Mouse (Mus musculus) CH12.LX (cell line): ENCODE data around the gene Sipa1l3. TPM values are rescaled to one million over a fixed set of nuclear protein-coding genes. Genes with fewer than 3 reads are reported as not detected.

Source experiments
- DNase-seq: peaks from one replicate; pipeline ENCODE4 v3.0.0-alpha.2; 2013; ENCODE audit errors: extremely low read depth
- H3K27ac ChIP-seq: 2 replicates; pipeline ENCODE4 v1.5.1; 2012; ENCODE audit warnings: low read depth, mild to moderate bottlenecking, control low read depth, moderate library complexity; ENCODE audit not compliant: insufficient read depth
- H3K27me3 ChIP-seq: replicated peaks from 2 replicates; pipeline ENCODE3; 2012; ENCODE audit warnings: inconsistent platforms
- H3K36me3 ChIP-seq, 2 experiments: replicated peaks in 1 of 2; 2 replicates each; pipeline versions ENCODE3 to v1.6.1; 2012; ENCODE audit warnings: inconsistent platforms in 1 of 2, low read length in 1 of 2, mild to moderate bottlenecking in 1 of 2, mixed read lengths in 1 of 2, moderate library complexity in 1 of 2; ENCODE audit not compliant: control insufficient read depth in 1 of 2, insufficient read depth in 1 of 2
- H3K4me1 ChIP-seq, 2 experiments: 2 replicates each; pipeline ENCODE4 v1.6.1; 2012; ENCODE audit warnings: inconsistent platforms in 1 of 2, moderate library complexity in 1 of 2; ENCODE audit not compliant: insufficient read depth in 2 of 2, control insufficient read depth in 1 of 2
- H3K4me2 ChIP-seq: 2 replicates; pipeline ENCODE4 v1.6.1; 2012; ENCODE audit warnings: low read depth, mild to moderate bottlenecking, control low read depth; ENCODE audit not compliant: poor library complexity, insufficient read depth, severe bottlenecking
- H3K4me3 ChIP-seq, 3 experiments: fragments of 150-350 bp in 1 of 3; sonication (generic) in 1 of 3; replicated peaks in 1 of 3; 2 replicates each; pipeline versions ENCODE3 to v1.5.1; 2011 to 2012; ENCODE audit warnings: low read depth in 2 of 3, low read length in 2 of 3, mild to moderate bottlenecking in 2 of 3, moderate library complexity in 2 of 3, control low read depth in 1 of 3, improper control_type of control experiment in 1 of 3, inconsistent platforms in 1 of 3, mixed read lengths in 1 of 3; ENCODE audit not compliant: poor library complexity in 1 of 3
- H3K79me2 ChIP-seq: replicated peaks from 2 replicates; pipeline ENCODE4 v1.6.1; 2012; ENCODE audit warnings: mild to moderate bottlenecking, moderate library complexity; ENCODE audit not compliant: control insufficient read depth, poor library complexity, insufficient read depth, severe bottlenecking; ENCODE audit errors: extremely low read depth
- H3K9ac ChIP-seq: 2 replicates; pipeline ENCODE4 v1.6.1; 2012; ENCODE audit warnings: low read depth, mild to moderate bottlenecking, control low read depth, moderate library complexity; ENCODE audit not compliant: insufficient read depth
- H3K9me3 ChIP-seq: replicated peaks from 2 replicates; pipeline ENCODE3; 2012; ENCODE audit warnings: low read length, inconsistent platforms, mixed read lengths
- BHLHE40 ChIP-seq: IDR thresholded peaks from 2 replicates; pipeline ENCODE4 v1.6.1; 2011; ENCODE audit warnings: mild to moderate bottlenecking, low read depth, low read length, improper control_type of control experiment
- CTCF ChIP-seq, 2 experiments: IDR thresholded peaks in 1 of 2; conservative IDR thresholded peaks in 1 of 2; 2 replicates each; pipeline ENCODE4 v1.5.1; 2011 to 2012; ENCODE audit warnings: low read depth in 2 of 2, low read length in 2 of 2, improper control_type of control experiment in 1 of 2, inconsistent platforms in 1 of 2, mild to moderate bottlenecking in 1 of 2, moderate library complexity in 1 of 2
- ELF1 ChIP-seq: IDR thresholded peaks from 2 replicates; pipeline ENCODE4 v1.6.1; 2014; ENCODE audit warnings: low read depth, mild to moderate bottlenecking, inconsistent platforms, low read length, improper control_type of control experiment
- GABPA ChIP-seq: IDR thresholded peaks from 2 replicates; pipeline ENCODE4 v1.6.1; 2012; ENCODE audit warnings: low read depth, low read length, improper control_type of control experiment, inconsistent platforms; ENCODE audit not compliant: insufficient replicate concordance
- KAT2A ChIP-seq: IDR thresholded peaks from 2 replicates; pipeline ENCODE4 v1.6.1; 2012; ENCODE audit warnings: low read length, improper control_type of control experiment, inconsistent platforms; ENCODE audit not compliant: insufficient replicate concordance
- MAZ ChIP-seq: IDR thresholded peaks from 2 replicates; pipeline ENCODE4 v1.6.1; 2012; ENCODE audit warnings: low read depth, mild to moderate bottlenecking, inconsistent platforms, low read length, improper control_type of control experiment, moderate library complexity
- MEF2A ChIP-seq: IDR thresholded peaks from 2 replicates; pipeline ENCODE4 v1.6.1; 2014; ENCODE audit warnings: low read depth, mild to moderate bottlenecking, inconsistent platforms, low read length, improper control_type of control experiment, borderline replicate concordance
- NELFE ChIP-seq: IDR thresholded peaks from 2 replicates; pipeline ENCODE4 v1.6.1; 2011; ENCODE audit warnings: low read depth, low read length, improper control_type of control experiment
- PAX5 ChIP-seq: IDR thresholded peaks from 2 replicates; pipeline ENCODE4 v1.6.1; 2012; ENCODE audit warnings: low read length, inconsistent platforms, mixed read lengths
- POLR2AphosphoS2 ChIP-seq: IDR thresholded peaks from 2 replicates; pipeline ENCODE4 v1.6.1; 2011; ENCODE audit warnings: low read depth, low read length, improper control_type of control experiment
- RAD21 ChIP-seq: IDR thresholded peaks from 2 replicates; pipeline ENCODE4 v1.6.1; 2011; ENCODE audit warnings: low read depth, mild to moderate bottlenecking, low read length, improper control_type of control experiment, moderate library complexity
- RCOR1 ChIP-seq: conservative IDR thresholded peaks from 2 replicates; pipeline ENCODE4 v1.6.1; 2012; ENCODE audit warnings: low read depth, mild to moderate bottlenecking, inconsistent platforms, low read length, improper control_type of control experiment
- SIN3A ChIP-seq: IDR thresholded peaks from 2 replicates; pipeline ENCODE4 v1.6.1; 2012; ENCODE audit warnings: low read length, improper control_type of control experiment, inconsistent platforms
- SMC3 ChIP-seq: IDR thresholded peaks from 2 replicates; pipeline ENCODE4 v1.6.1; 2011; ENCODE audit warnings: low read depth, low read length, improper control_type of control experiment
- TBP ChIP-seq: conservative IDR thresholded peaks from 2 replicates; pipeline ENCODE4 v1.6.1; 2011; ENCODE audit warnings: low read depth, low read length, improper control_type of control experiment
- TCF12 ChIP-seq: IDR thresholded peaks from 2 replicates; pipeline ENCODE4 v1.6.1; 2014; ENCODE audit warnings: low read depth, mild to moderate bottlenecking, inconsistent platforms, low read length, improper control_type of control experiment
- UBTF ChIP-seq: IDR thresholded peaks from 2 replicates; pipeline ENCODE4 v1.6.1; 2012; ENCODE audit warnings: low read depth, mild to moderate bottlenecking, inconsistent platforms, low read length, improper control_type of control experiment, moderate library complexity
- USF1 ChIP-seq: IDR thresholded peaks from 2 replicates; pipeline ENCODE4 v1.6.1; 2014; ENCODE audit warnings: low read depth, mild to moderate bottlenecking, inconsistent platforms, low read length, improper control_type of control experiment
- USF2 ChIP-seq: conservative IDR thresholded peaks from 2 replicates; pipeline ENCODE4 v1.6.1; 2011; ENCODE audit warnings: low read depth, low read length, improper control_type of control experiment
- ZKSCAN1 ChIP-seq: IDR thresholded peaks from 2 replicates; pipeline ENCODE4 v1.6.1; 2012; ENCODE audit warnings: low read depth, inconsistent platforms, low read length, improper control_type of control experiment, borderline replicate concordance
- ZMIZ1 ChIP-seq: IDR thresholded peaks from 2 replicates; pipeline ENCODE4 v1.6.1; 2012; ENCODE audit warnings: low read depth, mild to moderate bottlenecking, inconsistent platforms, low read length, improper control_type of control experiment
- dilution Hi-C: fragments of 300-500 bp; cut with MboI; formaldehyde crosslinking; loops from 2 replicates; pipeline ENCODE4 v1.14.3; 2020; ENCODE audit warnings: low sequenced_read_pairs; ENCODE audit not compliant: extremely low pct_unique_long_range_greater_than_20kb, extremely low pct_ligation_motif_present
- in situ Hi-C: fragments of 300-500 bp; cut with MboI; formaldehyde crosslinking; loops from 3 replicates; pipeline ENCODE4 v1.14.3; 2019; ENCODE audit warnings: low sequenced_read_pairs, low pct_ligation_motif_present, low pct_unique_long_range_greater_than_20kb, mixed read lengths
- polyA plus RNA-seq: library from polyadenylated mRNA; unstranded; fragments of >175 nt; gene quantifications from 2 replicates; pipeline ENCODE4 v1.2.1, GENCODE M21; 2012; ENCODE audit warnings: low read depth; ENCODE audit not compliant: insufficient read length
- total RNA-seq, 2 experiments: library from RNA; depleted of rRNA; stranded (reverse); fragments of 300-350 nt in 1 of 2; fragments of >200 nt in 1 of 2; gene quantifications; 2 replicates each; pipeline ENCODE4 v1.2.3; 2012 to 2014

Gene Sipa1l3
- total and polyA plus RNA-seq, 3 experiments = 1.6 to 8.8 (median 5.9) TPM

DNA sequence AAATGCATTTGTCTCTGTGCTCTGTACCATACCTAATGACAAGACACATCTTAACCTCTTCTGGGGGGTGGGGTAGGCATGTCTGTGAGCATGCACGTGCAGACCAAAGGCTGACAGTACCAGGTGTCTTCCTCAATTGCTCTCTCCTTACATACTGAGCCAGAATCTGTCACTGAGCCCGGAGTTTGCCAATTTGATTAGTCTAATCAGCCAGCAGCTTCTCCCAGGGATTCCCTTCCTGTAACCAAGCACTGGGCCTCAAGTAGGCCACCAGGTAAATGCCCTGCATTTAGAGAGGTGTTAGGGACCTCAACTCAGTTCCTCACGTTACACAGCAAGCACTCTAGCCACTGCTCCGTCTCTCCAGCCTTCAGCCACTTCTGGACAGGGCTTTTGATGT, 38.3 kb downstream of the Sipa1l3 start:
- Histone ChIP-seq H3K4me2 (no peak overlapping the region), H3K27me3 (no peaks in the 10 kb centered on the region), H3K9me3 (no peaks in the 10 kb centered on the region), H3K27ac (no peak overlapping the region), H3K4me1 (peaks cover 0 to 25% of the 10 kb centered on the region in 2 experiments; a peak in 2 of 4 replicates), H3K79me2 (no peaks in the 10 kb centered on the region), H3K9ac (no peak overlapping the region), H3K36me3 (peaks cover 0 to 6% of the 10 kb centered on the region in 2 experiments), H3K4me3 (no peak overlapping the region)
- TF ChIP-seq USF2 (no peak), ZKSCAN1 (no peak), MEF2A (no peak), MAZ (no peak), ELF1 (no peak), CTCF (conservative IDR thresholded peaks at IDR 0.05 in 1 of 2, IDR thresholded peaks at IDR 0.05 in 1 of 2; ENCODE audit: low read depth in 2 of 2, low read length in 2 of 2) (no peak), BHLHE40 (0 out of 2 replicates have a peak, but pooled peaks have one; percentile 9), NELFE (no peak)
- dilution Hi-C loops = no loop called here
- no peak for DNase-seq
- in situ Hi-C loops = no loop called here

DNA sequence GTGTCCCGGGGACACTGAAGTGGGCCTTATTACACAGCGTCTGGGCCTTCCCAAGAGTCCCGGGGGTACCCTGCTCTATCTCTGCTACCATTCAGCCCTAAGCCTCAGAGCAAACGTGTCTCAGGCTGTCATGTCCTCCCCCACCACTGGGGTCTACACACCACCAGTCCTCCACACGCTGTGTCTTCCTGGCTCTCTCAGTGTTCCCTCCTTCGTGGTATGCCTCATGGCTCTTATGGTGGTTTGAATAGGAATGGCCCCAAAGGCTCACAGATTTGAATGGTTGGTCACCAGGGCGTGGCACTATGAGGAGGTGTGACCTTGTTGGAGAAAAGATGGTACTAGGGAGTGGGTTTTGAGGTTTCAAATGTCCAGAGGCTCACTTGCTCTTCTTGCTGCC, 43.4 kb downstream of the Sipa1l3 start:
- no peak overlapping the region for H3K27ac ChIP-seq
- peaks cover 0 to 21% of the 10 kb centered on the region in 2 experiments; a peak in 2 of 4 replicates for H3K4me1 ChIP-seq
- H3K36me3 ChIP-seq = no peaks in the 10 kb centered on the region
- H3K9me3 ChIP-seq = no peaks in the 10 kb centered on the region
- in situ Hi-C loops = no loop called here
- dilution Hi-C loops = no loop called here
- H3K4me3 ChIP-seq = no peak overlapping the region
- H3K27me3 ChIP-seq = no peaks in the 10 kb centered on the region
- no peaks in the 10 kb centered on the region for H3K79me2 ChIP-seq
- no peak overlapping the region for H3K9ac ChIP-seq
- no peak for DNase-seq
- TF ChIP-seq GABPA = no peak
- no peak for TF ChIP-seq KAT2A
- TF ChIP-seq POLR2AphosphoS2 = no peak
- TF ChIP-seq TBP = no peak
- TF ChIP-seq UBTF = no peak
- TF ChIP-seq RAD21 = no peak
- TF ChIP-seq PAX5 = no peak
- no peak for TF ChIP-seq SIN3A
- no peak for TF ChIP-seq SMC3
- TF ChIP-seq NELFE = no peak
- TF ChIP-seq ZMIZ1 = no peak
- no peak for TF ChIP-seq TCF12
- no peak for TF ChIP-seq USF1
- TF ChIP-seq RCOR1 = no peak
- no peak overlapping the region for H3K4me2 ChIP-seq
